Mouse (Mus musculus): Measurements from ENCODE around the gene Gps2.

The Gps2 gene

DNA sequence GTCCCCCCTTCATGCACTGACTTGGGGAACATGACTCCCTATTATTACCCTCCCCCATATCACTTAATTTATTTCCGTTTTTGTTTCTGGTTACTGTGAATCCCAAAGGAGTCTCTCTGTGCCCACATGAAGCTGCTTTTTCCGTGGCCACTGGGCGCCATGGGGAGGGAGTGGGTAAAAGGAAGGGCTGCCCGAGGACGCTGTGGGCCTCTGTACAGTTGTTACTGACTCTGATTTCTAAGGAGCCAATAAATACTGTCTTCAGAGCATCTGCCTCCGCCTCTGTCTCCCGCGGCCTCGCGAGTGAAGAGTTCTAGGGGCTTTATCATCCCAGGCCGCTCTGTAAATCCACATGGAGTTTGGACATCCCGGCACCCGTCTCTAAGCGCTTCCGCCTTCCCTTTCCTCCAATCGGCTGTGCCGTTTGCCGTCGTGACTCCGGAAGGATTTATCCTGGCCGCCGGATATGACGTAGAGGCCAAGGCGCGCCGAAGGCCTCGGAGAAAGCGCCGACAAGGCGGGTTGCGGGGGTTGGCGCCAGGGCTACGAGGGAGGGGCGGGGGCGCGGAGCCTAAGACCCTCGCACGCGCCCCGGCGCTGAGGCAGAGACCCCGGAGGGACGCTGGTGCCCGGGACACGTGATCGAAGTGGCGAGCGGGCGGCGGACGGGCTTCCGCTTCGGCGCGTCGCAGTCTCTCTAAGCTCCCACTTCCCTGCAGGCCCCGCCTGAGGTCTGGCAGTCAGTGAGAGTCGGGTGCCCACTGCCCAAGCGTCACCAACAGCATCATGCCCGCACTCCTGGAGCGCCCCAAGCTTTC is at the start of gene Gps2:
Gene Gps2 (plus strand): TSS at position 335 of the 818 bp plus-strand sequence.
- peak; percentile 92 for DNase-seq (ENCODE audit: low spot score)

- no peak for DNase-seq (ENCODE audit: low spot score)
Observed at GRCm38 (mm10) chr11:69864138-69864860, 49.4 kb upstream of the Gps2 start.

DNA sequence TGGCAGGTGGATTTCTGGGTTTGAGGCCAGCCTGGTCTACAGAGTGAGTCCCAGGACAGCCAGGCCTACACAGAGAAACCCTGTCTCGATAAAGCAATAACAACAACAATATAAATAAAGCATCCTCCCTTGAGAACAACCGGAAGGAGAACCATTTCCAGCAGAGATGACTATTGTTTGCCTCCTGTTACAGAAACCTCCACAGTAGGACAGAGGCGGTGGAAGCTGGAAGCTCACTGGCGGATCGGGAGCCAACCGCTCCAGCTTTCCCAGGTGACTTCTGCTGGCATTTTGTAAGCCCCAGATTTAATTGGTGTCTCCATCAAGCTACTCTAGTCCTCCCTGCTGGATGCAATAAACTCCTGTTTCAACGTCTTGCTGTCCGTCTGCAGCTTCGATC is 48.1 kb upstream of the Gps2 start:
- DNase-seq (ENCODE audit: low spot score) = no peak

GRCm38 (mm10) chr11:69867335-69867734 is 46.4 kb upstream of the Gps2 start:
- no peak for DNase-seq (ENCODE audit: low spot score)

DNA sequence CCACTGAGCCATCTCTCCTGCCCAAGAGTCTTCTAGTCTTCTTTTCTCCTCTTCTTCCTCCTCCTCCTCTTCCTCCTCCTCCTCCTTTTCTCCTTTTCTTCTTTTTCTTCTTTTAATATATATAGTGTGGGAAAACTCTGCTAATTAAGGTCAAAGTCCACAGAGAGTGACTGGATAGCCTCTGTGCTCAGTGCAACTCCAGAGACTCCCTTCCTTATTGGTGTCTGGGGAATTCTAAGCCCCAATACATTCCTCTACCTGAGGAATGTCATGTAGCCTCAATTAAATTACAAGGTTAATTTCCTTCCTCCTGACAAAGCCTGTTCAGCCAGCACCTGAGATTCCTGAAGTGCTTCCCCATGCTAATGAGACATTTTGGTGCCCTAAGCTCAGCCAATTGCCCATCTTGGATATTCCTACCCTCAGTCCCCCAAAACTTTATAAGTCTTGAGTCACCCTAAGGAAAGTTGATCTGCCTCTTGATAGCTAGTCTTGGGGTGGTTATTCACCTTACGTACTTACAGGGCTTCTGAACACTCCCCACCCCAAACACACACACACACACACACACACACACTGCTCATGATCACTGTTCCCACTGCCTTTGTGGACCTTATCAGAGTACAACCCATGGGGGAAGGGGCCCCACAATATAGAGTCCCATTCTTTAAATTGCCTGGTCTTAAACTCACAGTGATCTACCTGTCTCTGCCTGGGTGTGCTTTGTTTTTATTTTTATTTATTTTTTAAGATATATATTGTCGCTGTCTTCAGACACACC is 43.2 kb upstream of the Gps2 start:
- DNase-seq (ENCODE audit: low spot score) = no peak

DNA sequence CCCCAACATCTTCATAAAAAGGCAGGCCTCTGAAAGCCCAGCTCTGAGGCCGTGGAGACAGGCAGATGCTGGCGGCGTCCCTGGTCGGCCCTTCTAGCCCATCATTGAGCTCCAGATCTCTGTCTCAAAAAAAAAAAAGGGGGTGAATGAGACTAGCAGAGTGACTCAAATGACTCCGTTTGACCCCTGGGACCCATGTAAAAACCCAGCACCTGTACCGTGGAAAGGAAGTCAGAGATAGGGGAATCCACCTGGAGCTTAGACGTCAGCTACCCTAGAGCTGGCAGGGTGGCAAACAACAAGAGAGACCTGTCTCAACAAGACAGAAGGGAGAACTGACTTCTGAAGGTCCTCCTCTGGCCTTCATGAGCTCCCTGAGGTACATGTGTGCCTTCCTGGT is 41.9 kb upstream of the Gps2 start:
- no peak for DNase-seq (ENCODE audit: low spot score)

DNA sequence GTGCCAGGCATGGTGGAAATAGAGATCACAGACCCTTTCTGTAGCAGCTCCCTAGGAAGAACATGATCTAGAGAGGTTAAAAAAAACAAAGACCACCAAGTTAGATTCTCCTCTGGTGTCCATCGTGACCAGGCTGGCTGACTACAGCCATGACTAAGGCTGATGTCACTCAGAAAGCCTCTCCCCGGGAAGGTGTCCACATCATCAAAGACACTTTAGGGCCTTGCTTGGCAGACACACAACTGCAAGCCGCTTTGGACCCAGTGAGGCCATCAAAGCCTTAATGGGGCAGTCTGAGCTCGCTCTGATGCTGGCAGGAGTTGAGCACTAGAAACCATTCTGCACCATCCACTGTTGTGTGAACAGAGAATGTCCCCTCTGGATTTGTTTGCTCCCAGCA is 41.2 kb upstream of the Gps2 start:
- no peak for DNase-seq (ENCODE audit: low spot score)

DNA sequence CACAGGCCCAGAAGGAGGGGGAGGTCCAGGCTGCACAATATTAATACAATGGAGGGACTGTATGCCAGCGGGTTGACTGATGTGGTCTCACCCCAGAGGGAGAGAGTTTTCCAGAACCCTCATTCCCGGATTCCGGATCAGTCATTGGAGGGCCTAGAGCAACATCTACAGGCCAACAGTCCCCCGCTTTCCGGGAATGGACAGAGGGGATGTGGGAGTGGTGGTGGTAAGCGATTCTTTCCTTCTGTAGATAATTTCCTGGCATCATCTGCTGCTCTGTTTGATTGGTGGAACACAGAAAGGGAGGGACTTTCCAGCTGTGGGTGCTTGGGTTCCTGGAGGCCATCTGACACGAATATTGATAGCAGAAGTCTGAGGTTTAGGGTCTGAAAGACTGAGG is 37.5 kb upstream of the Gps2 start:
- DNase-seq (ENCODE audit: low spot score) = no peak

DNA sequence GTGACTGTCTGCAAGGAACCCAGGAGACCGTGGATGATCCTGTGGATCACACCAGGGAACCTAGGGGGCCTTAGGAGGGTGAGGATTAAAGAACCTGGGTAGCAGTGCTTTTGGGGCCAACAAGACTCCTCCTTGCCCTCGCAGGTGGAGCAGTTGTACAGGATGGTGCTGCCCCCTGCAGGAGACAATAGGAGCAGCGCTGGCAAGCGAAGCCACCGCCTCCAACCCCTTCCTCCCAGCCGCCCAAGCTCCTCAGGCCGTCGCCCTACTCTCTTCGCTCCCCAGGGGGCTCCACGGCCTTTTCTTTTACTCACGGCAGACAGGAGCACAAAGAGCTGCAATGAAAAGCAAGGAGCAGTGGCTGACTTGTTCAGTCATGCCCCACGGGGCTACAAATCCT is 36.8 kb upstream of the Gps2 start:
- DNase-seq (ENCODE audit: low spot score) = peak; percentile 90

- no peak for DNase-seq (ENCODE audit: low spot score)
Observed at GRCm38 (mm10) chr11:69877878-69878277, 35.8 kb upstream of the Gps2 start, which contains the start of gene Tmem95. TSS of gene Tmem95 (minus strand) at chr11:69878018.

- peak; percentile 43 for DNase-seq (ENCODE audit: low spot score)
Observed at GRCm38 (mm10) chr11:69878399-69878798, 35.3 kb upstream of the Gps2 start.

DNA sequence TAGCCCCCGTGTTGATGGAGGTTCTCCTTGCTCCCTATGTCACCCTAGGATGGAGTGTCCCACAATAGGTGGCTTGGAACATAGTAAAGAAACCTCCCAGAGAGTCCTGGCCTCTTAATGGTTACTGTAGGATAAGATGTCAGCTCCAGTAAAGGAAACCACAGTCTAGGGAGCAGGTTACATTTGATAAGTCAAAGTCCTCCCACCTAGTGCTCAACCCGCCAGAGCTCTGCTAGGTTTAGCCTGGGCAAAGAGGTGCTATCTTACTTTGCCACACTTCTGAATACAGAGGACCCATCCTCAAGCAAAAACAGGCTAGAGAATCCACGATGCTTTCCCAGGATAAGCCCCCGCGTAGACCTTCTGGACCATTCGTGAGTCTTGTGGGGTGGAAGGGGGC is 34.7 kb upstream of the Gps2 start:
- no peak for DNase-seq (ENCODE audit: low spot score)

- DNase-seq (ENCODE audit: low spot score) = no peak
Observed at GRCm38 (mm10) chr11:69879711-69880110, 34.0 kb upstream of the Gps2 start.

DNA sequence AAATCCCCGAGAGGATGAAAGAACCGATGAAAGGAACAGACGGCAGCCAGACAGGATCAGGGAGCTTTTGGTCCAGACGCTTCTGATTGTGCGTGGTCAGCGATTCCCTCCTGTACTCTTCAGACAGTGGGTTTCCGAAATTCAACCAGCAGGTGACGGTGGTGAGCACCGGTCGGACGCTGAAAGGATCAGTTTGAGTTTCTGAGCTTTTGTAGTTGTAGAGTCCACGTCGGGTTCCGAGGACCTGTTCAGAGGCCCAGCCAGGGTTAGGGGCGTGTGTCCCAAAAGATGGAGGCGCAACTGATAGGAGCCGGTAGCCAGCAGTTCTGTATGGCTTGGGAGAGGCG is 33.2 kb upstream of the Gps2 start:
- peak; percentile 77 for DNase-seq (ENCODE audit: low spot score)

- peak; percentile 95 for DNase-seq (ENCODE audit: low spot score)
Observed at GRCm38 (mm10) chr11:69880853-69881603, 32.7 kb upstream of the Gps2 start, which contains the start of gene Kctd11. TSS of gene Kctd11 (minus strand) at chr11:69881406.

DNA sequence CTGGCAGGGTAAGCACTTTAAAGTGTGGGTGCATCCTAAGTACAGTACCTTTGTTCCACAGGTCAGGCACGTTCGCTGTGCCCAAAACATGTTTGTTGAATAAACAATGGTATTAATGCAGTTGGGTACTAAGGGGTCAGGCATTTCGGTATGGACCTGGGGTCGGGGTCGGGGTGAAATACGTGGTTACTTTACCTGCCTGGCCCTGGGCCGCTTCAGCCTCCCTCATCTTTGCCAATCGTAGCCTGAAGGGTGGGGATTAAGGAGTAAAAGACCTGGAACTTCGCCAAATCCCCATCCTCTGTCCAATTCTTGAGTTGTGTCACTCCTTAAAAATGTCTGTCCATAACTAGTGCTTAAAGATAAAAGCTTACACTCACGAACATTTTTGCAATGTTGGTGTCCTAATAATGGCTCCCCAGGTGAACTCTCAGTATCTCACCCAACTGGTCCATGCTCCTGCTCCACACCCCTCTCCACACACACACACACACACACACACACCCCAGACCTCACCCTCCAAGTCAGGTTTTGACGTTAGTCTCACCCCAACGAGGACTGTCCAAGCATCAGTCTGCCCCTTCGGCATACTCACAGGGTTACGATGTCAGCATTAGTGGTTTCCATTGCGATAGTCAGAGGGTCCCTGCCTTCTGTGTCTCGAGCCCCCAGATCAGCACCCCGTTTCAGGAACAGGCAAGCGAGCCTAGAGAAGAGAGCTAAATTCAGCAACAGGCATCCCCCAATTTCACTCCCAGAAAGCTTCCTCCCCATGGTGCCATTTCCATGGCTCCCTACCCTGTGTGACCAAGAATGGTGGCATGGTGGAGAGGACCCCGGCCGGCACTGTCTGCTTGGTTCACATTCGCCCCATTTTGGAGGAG is 31.7 kb upstream of the Gps2 start:
- DNase-seq (ENCODE audit: low spot score) = no peak

- peak; percentile 42 for DNase-seq (ENCODE audit: low spot score)
Observed at GRCm38 (mm10) chr11:69883066-69883465, 30.6 kb upstream of the Gps2 start.

DNA sequence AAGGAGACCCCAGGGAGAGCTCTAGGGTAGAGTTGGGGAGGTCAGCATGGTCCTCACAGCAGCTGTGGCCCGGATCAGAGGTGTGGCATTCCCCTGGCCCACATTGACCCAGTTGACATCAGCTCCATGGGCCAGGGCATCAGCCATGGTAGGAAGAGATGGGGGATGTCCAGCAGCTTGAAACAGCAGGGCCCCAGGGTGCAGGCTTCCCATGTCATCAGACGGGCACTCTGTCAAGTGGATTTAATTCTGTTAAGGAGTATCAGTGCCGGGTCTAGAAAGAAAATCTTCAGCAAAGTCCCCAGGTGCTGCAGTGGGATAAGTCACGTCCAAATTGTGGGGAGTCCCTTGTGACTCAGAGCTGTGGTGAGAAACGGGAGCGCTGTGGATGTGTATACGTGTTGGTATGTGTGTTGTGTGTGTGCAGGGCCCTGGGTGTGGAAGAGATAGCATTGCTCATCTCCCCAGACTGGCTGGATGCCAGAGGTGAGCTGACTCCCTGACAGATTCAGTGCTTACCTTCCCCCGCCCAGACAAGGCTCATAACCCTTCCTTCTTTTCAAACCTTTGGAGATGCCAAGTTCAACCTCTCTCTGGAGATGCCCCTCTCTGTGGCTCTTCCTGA is 30.0 kb upstream of the Gps2 start:
- peak; percentile 32 for DNase-seq (ENCODE audit: low spot score)

DNA sequence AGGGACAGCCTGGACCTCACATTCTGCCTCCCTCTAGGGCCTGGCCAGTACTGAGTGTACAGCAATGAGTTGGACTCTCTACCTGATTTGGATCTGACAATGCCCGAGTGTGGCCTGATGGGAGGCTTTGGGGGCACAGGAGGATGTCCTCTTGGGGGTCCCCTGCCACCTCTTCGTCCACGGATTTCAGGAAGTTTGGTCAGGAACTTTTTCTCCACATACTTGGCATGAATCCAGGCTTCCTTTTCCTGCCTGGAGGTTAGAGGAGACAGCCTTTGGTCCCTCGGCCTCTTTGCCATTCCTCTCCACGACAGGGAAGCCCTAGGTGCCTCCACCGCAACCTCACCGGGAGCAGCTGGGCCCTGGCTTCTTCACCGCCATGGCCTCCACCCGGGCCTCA is 29.4 kb upstream of the Gps2 start:
- no peak for DNase-seq (ENCODE audit: low spot score)

- no peak for DNase-seq (ENCODE audit: low spot score)
Observed at GRCm38 (mm10) chr11:69884663-69885062, 29.0 kb upstream of the Gps2 start.
